Mouse (Mus musculus) retina, adult 2 months (tissue): ENCODE data around the gene Golga5.

ENCODE experiments used
- DNase-seq: peaks from one replicate; pipeline ENCODE4 v3.0.0-alpha.2; 2012; ENCODE audit warnings: low read depth, low spot score

Golga5 gene

DNA sequence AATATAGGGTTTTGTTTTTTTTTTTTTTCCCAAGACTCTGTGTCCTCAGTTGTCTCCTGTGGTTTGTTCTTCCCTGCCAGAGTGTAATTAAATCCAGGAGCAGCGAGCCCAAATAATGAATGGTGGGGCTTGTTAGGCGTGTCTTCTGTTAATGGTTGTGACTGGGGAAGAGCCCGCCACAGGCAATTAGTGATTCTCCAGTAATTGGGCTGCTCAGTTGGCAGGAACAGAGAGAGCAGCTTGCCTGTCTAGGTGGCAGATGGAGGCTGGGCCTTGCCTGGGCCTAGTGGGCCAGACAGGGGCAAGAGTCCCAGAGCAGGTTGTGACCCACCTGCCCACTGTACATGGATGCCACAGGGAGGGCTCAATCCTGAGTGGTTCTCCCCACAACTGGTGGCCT is 42.4 kb downstream of the Golga5 start:
- peak; percentile 11 for DNase-seq

DNA sequence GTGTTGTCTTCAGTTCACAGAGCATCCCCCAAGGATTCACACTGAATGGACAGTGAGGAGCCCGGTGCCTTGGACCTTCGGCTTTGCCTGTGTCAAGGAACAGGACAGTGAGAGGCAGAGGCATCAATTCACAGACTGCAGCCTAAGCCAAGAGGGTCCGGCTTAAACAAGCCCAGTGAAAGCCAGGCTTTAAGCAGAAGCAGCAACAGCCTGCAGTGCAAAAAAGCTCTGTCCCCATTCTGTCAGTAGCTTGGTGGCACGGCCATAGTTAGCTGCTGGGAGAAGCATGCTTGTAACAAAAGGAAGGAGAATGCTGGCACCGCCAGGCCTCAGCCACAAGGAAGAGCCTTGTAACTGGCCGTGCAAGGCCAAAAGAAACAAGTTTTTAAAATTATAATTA is 45.2 kb downstream of the Golga5 start:
- DNase-seq = no peak

DNA sequence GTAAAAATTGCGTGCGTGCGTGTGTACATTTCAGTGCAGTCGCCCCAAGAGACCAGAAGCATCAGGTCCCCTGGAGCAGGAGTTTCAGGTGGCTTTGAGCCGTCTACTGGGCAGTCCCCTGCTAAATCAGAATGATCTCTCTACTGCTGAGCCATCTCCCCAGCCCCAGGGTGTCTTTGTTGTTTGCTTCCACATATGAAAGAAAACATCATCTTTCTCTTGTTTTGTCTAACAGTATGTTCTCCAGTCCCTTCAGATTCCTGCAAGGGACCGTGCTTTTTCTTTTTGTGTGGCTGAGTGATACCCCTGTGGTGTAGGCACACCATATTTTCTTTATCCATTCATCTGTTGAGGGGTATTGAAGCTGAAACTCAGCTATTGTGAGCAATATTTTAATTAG is 45.8 kb downstream of the Golga5 start:
- DNase-seq = no peak

DNA sequence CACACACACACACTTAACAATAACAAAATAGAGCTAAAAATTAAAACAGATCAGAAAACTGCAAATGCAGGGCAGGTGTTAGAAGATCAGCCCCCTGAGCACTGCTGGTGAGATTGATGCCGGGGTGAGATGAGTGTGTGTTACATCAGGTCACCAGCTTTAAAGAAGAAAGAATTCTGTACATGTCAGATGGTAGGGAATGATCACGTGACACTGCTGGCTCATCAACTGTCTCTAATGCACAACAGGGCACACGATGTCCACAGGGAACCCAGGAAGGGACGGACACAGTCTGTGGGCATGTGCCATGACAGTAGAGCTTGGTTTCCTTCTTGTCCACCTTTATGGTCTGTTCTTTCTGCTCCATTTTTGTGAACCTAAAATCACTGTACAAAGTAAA is 47.2 kb downstream of the Golga5 start:
- no peak for DNase-seq

- no peak for DNase-seq
These were observed 48.7 kb downstream of the Golga5 start for GRCm38 (mm10) chr12:102517647-102518046.

DNA sequence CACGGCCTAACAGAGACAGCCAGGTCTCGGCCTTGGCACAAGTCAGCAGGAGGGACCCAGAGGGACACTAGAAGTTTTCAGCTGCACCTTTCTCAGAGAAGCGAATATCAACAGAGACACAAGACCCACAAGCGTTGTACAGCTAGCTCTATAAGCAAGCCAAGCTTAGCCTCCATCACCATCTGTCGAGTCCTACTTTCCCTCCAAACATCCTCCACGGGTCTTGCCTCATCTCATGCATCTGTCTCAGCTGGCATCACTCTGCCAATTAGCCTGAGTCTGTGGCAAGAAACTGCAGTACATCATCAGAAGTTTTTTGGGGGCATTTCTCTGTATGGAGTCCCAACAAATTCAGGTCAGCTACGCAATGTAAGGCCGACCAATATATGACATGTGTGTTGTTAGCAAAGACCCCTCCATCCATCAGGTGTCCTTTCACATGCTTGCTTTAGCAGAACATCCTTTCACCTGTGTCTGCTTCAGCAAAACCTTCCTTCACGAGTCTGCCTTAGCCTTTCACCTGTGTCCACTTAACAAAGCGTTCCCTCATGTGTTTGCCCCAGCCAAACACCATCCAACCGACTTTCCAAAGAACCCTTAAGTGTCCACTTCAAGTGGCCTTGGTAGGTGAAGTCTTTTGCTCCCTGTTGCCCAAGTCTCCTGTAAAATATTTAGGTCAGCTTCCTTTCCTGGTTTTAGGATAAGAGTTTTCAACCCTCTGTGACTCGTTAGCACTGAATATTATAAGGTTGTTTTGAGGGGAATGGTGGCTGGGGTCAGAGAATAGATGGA is 51.2 kb downstream of the Golga5 start:
- no peak for DNase-seq

GRCm38 (mm10) chr12:102521777-102522319 is 52.9 kb downstream of the Golga5 start:
- no peak for DNase-seq

DNA sequence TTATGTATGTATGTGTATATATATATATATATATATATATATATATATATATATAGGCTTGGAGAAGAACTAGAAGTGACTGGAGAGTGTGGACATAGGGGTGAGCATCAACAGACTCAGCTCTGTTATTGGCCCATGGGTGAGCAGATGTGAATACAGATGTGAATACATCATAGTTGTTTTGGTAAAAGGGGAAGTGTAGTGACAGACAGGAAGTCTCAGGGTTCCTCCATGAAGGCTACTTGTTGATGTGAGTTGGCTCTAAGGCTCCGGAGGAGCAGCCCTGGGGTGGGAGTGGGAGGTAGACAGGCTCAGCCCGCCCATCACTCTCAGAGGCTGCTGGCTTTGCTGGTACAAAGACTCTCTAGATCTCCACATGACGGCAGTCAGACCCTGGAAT is 55.3 kb downstream of the Golga5 start:
- DNase-seq = no peak

DNA sequence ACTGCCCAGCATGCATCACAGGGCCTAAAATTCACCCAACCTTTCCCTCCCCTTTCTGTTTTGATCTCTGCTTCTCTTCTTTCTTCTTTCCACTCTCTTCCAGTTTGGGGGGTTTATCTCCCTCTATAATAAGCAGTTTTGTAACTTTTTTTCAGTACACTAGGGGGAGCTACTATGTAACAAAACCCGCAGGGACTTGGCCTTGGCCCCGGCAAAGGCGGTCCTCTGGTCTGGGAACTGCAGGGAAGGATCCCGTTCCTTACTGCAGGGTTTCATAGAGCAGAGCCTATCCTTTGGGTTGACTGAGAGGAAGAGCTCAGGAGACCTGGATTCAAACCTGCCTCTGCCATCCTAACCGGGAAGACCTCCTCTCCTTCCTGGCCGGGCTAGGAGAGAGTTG is 55.8 kb downstream of the Golga5 start:
- DNase-seq = peak; percentile 15

GRCm38 (mm10) chr12:102527989-102528388 is 59.1 kb downstream of the Golga5 start:
- DNase-seq = no peak

DNA sequence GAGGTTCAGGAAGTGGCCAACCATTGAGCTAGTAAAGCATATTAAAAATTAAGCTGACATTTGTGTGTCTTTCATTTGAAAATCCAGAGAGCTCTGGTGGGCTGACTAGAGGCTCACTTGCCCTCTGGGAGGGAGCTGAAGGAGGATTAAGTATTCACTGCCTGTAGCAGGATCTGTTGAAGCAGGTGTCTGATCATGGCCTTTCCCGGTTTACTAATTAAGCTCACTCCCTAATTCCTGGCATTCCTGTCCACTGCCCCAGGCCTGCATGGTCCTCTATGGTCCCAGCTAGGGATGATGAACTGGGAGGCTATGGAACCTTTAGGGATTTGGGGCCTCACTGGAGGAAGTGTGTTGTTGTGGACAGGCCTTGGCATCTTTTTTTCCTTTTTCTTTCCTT is 66.9 kb downstream of the Golga5 start:
- no peak for DNase-seq

GRCm38 (mm10) chr12:102540278-102540677 is 71.3 kb downstream of the Golga5 start:
- no peak for DNase-seq

GRCm38 (mm10) chr12:102541168-102541567 is 72.2 kb downstream of the Golga5 start:
- DNase-seq = no peak

DNA sequence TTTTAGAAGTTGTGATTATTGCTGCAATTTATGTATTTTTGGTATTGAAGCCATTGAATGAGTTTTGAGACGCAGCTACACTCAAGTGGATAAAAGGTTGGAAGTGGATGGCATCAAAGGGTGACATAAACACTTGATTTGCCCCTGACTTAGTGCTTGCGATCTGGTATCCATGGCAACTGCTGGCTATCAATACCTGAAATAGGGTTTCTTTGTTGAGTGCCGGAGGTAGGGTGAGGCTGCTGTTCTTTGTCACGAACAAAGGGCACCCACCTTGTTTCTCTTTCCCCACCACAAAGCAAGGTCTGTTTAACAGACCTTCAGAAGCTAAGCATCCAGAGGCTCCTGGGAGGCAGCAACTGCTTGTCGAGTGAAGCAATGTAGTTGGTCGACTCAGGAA is 76.2 kb downstream of the Golga5 start:
- DNase-seq = no peak
